Mouse (Mus musculus) testis, adult 2 months (tissue): Measurements from ENCODE around the gene Srm.

Experiments
- CTCF ChIP-seq: fragments of 200-500 bp; IDR thresholded peaks from 2 replicates; pipeline ENCODE4 v1.5.1; 2012; ENCODE audit warnings: low read depth, mild to moderate bottlenecking, inconsistent platforms, low read length, moderate library complexity; ENCODE audit not compliant: control insufficient read depth, insufficient read depth, insufficient replicate concordance
- POLR2A ChIP-seq: fragments of 200-500 bp; IDR thresholded peaks from 2 replicates; pipeline ENCODE4 v1.6.1; 2012; ENCODE audit warnings: low read depth, mild to moderate bottlenecking, inconsistent platforms, low read length, moderate library complexity; ENCODE audit not compliant: control insufficient read depth

GRCm38 (mm10) chr4:148638302-148638701 is 47.0 kb downstream of the Srm start:
- TF ChIP-seq POLR2A = no peak
- TF ChIP-seq CTCF = no peak
